Mouse (Mus musculus) midbrain, embryonic 12.5 days (tissue): ENCODE measurements at regions not wholly inside any gene's neighbourhood (a gene's known extent, or its start where the extent isn't known, plus 50 kb on each side); places are given as distances from the start of the nearest gene placed in this dataset.
"Not testable (repeated sequence)": the region's sequence is repeated elsewhere in the genome, so short reads cannot be mapped to it uniquely, and the experiment has no call there.

Source experiments
- ATAC-seq: fragments of 200-750 bp; cut with Nextera tagmentation; 2 replicates; pipeline ENCODE4 v1.8.0; 2017; ENCODE audit warnings: low read depth, moderate TSS enrichment, moderate library complexity; ENCODE audit not compliant: low FRiP score
- H3K27ac ChIP-seq: fragments of 300-500 bp; sonication (generic); replicated peaks from 2 replicates; pipeline ENCODE4 v1.5.1; 2016; ENCODE audit warnings: mild to moderate bottlenecking
- H3K27me3 ChIP-seq: fragments of 300-500 bp; sonication (generic); 2 replicates; pipeline ENCODE4 v1.6.1; 2016; ENCODE audit warnings: mild to moderate bottlenecking
- H3K36me3 ChIP-seq: fragments of 300-500 bp; sonication (generic); 2 replicates; pipeline ENCODE4 v1.6.1; 2016
- H3K4me1 ChIP-seq: fragments of 300-500 bp; sonication (generic); 2 replicates; pipeline ENCODE4 v1.6.1; 2016
- H3K4me2 ChIP-seq: fragments of 300-500 bp; sonication (generic); replicated peaks from 2 replicates; pipeline ENCODE4 v1.6.1; 2016; ENCODE audit warnings: mild to moderate bottlenecking, moderate library complexity
- H3K4me3 ChIP-seq: fragments of 300-500 bp; sonication (generic); 2 replicates; pipeline ENCODE4 v1.5.1; 2016; ENCODE audit warnings: mild to moderate bottlenecking
- H3K9ac ChIP-seq: fragments of 300-500 bp; sonication (generic); replicated peaks from 2 replicates; pipeline ENCODE4 v1.6.1; 2016; ENCODE audit warnings: mild to moderate bottlenecking, moderate library complexity
- H3K9me3 ChIP-seq: fragments of 300-500 bp; sonication (generic); 2 replicates; pipeline ENCODE4 v1.6.1; 2016; ENCODE audit warnings: mild to moderate bottlenecking
- WGBS: fragments of 180-500 bp; shearing (Covaris S2); methylation state at CpG from one replicate; pipeline ENCODE4 v1.1.7; 2016; 5-methylcytosine and 5-hydroxymethylcytosine counted together

DNA sequence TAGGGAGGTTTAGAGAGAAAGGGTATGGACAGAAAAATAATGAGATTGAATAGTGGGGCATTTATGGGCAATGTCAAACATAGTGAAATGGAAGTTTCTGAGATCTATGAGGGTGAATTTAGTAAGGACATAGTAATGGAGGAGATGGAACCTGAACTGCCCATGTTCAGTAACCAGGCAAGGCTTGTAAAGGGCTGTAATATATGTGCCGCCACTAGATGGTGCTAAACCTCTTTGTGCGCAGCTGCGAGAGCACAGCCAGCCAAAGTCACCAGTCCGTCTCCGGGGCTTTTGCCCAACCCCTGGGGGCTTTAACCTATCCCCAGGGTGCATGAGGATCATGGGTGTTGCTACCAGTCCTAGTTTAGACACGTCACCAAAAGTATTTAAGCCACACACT is 77.7 kb upstream of the Vmn2r25 start:
- H3K4me3 ChIP-seq, H3K4me1 ChIP-seq, H3K9ac ChIP-seq, H3K27me3 ChIP-seq, H3K9me3 ChIP-seq, H3K4me2 ChIP-seq, H3K36me3 ChIP-seq, H3K27ac ChIP-seq: not testable (repeated sequence)
- ATAC-seq = peak; percentile 80
- WGBS = 4% methylated on average over 3 of the region's 6 CpGs

DNA sequence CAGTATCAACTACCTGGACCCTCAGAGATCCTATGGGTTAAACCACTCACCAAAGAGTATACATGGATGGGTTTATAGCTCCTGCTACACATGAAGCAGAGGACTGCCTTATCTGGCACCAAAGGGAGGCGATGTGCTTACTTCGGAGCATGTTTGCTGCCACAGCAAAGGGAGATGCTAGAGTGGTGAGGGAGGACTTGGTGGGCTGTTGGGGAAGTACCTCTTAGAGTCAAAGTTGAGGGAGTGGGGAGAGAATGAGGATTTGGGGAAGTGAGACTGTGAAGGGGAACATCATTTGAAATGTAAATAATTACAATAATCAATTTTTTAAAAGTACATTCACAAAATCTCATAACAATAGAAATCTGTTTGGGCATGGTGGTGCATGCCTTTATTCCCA is 84.7 kb upstream of the Vmn2r25 start:
- 93% methylated on average over 2 of the region's 2 CpGs for WGBS

DNA sequence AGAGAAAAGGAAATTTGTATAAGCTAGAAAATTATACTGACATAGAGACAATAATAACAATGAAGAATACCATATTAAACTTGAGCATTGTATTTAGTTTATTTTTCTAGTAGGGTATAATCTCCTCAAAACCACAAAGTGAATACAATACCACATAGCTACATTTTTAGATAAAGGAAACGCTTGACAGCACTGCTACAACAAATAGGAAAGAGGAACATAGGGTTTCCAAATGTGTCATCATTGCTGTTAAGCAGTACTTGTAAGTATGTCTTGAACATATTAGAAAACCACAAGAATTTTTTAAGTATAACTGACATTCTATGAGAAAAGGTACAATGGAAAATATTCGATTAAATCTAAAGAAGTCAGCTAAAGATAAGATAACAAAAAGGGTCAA is 63.0 kb upstream of the Vmn2r26 start:
- Histone ChIP-seq H3K4me2 (no peak overlapping the region), H3K4me1 (no peaks in the 10 kb centered on the region), H3K36me3 (no peaks in the 10 kb centered on the region), H3K4me3 (no peak overlapping the region), H3K27me3 (no peaks in the 10 kb centered on the region), H3K9ac (no peak overlapping the region), H3K27ac (no peak overlapping the region), H3K9me3 (no peaks in the 10 kb centered on the region)
- no peak for ATAC-seq
- 83% methylated on average over 2 of the region's 2 CpGs for WGBS

More for the DNA sequence above, 84.7 kb upstream of the Vmn2r25 start:
- no peaks in the 10 kb centered on the region for H3K9me3 ChIP-seq
- H3K27me3 ChIP-seq = no peaks in the 10 kb centered on the region
- no peaks in the 10 kb centered on the region for H3K4me1 ChIP-seq
- no peak overlapping the region for H3K27ac ChIP-seq
- no peaks in the 10 kb centered on the region for H3K36me3 ChIP-seq
- no peak overlapping the region for H3K4me2 ChIP-seq
- no peak overlapping the region for H3K9ac ChIP-seq
- no peak overlapping the region for H3K4me3 ChIP-seq
- ATAC-seq = no peak

DNA sequence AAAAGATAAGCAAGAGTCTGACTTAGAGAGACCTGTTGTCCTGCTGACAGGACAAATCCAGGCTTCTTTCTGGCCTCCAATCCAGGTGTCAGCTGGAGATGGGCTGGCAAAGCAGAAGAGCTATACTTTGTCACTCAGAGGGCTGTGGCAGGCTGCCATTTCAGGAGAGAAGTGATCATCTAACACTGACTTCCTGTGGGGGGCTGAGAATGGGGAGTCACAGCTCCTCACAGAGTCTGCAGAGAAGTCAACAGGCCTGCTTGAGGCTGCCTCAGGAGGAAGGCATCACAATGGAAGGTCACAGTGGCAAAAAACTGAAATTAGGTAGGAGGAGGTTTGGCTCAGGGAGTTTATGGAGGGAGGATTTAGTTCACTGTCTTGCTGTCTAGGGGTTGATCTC is 53.2 kb upstream of the Vmn2r26 start:
- Histone ChIP-seq H3K4me3 (no peak overlapping the region), H3K9ac (no peak overlapping the region), H3K36me3 (no peaks in the 10 kb centered on the region), H3K9me3 (no peaks in the 10 kb centered on the region), H3K4me1 (no peaks in the 10 kb centered on the region), H3K27ac (no peak overlapping the region), H3K27me3 (no peaks in the 10 kb centered on the region), H3K4me2 (no peak overlapping the region)
- ATAC-seq = no peak
